Mouse (Mus musculus): ENCODE results near the gene Cpeb2. TPM values are rescaled to one million over a fixed set of nuclear protein-coding genes. Genes with fewer than 3 reads are reported as not detected.

The Cpeb2 gene
- total and polyA plus RNA-seq, 2 experiments from 2014 or later = 5.8 to 10.7 TPM

DNA sequence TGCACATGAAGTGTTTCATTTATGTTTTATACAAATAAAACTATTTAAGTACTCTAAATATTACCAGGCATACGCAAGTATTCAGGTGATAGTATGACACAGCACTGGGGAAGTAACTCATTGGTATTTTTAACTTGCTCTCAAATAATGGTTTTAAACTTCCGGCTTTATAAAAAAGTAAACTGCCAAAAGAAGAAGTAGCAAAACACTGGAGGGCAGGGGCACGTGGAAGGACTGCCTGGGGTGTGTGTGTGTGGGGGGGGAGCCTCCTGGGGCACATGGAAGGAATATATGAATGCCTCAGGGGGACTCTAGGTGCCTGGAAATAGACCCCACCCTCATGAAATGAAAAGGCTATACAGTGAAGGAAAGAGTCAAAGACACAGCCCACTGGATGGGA is 46.8 kb downstream of the Cpeb2 start:
- WGBS = 85% methylated on average over 3 of the region's 3 CpGs
- ATAC-seq (ENCODE audit: insufficient read depth, low read depth) (no peak), DNase-seq (ENCODE audit: low spot score) (no peak)
- Histone ChIP-seq H3K27me3 (ENCODE audit: control insufficient read depth, insufficient read depth, low read length) (no peaks in the 10 kb centered on the region), H3K4me1 (ENCODE audit: control insufficient read depth, insufficient read depth) (no peaks in the 10 kb centered on the region), H3K9me3 (replicated peaks; ENCODE audit: control insufficient read depth, low read length) (no peaks in the 10 kb centered on the region), H3K4me3 (ENCODE audit: low read depth, low read length) (no peak overlapping the region), H3K27ac (ENCODE audit: low read depth) (no peak overlapping the region), H3K4me2 (ENCODE audit: low read depth, low read length) (no peak overlapping the region), H3K36me3 (replicated peaks; ENCODE audit: control insufficient read depth, insufficient read depth, low read length) (peaks cover 29% of the 10 kb centered on the region), H3K9ac (replicated peaks; ENCODE audit: low read depth, low read length) (no peak overlapping the region)
- TF ChIP-seq CTCF (IDR thresholded peaks at IDR 0.05; ENCODE audit: low read depth) (no peak), EP300 (IDR thresholded peaks at IDR 0.05; ENCODE audit: low read depth) (no peak)

DNA sequence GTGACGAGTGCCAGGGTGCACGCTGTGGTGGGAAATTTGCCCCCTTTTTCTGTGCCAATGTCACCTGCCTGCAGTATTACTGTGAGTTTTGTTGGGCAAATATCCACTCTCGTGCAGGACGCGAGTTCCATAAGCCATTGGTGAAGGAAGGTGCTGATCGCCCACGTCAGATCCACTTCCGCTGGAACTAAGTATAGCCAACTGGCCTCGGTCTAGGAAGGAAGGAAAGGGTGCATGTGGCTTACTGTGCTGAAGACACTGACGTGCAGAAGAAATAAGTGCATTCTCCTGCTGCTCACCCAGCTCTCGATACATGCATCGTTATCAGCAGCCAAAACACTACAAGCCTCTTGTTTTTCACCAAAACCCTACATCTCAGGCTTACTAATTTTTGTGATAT is 52.8 kb downstream of the Cpeb2 start:
- no peak overlapping the region for H3K4me3 ChIP-seq (ENCODE audit: low read depth, low read length)
- no peak for TF ChIP-seq CTCF (IDR thresholded peaks at IDR 0.05; ENCODE audit: low read depth)
- no peak for TF ChIP-seq EP300 (IDR thresholded peaks at IDR 0.05; ENCODE audit: low read depth)
- DNase-seq (ENCODE audit: low spot score) (no peak), ATAC-seq (ENCODE audit: insufficient read depth, low read depth) (no peak)
- no peak overlapping the region for H3K4me2 ChIP-seq (ENCODE audit: low read depth, low read length)
- H3K27me3 ChIP-seq (ENCODE audit: control insufficient read depth, insufficient read depth, low read length) = no peaks in the 10 kb centered on the region
- no peaks in the 10 kb centered on the region for H3K4me1 ChIP-seq (ENCODE audit: control insufficient read depth, insufficient read depth)
- H3K36me3 ChIP-seq (replicated peaks; ENCODE audit: control insufficient read depth, insufficient read depth, low read length) = peaks cover 52% of the 10 kb centered on the region
- no peaks in the 10 kb centered on the region for H3K9me3 ChIP-seq (replicated peaks; ENCODE audit: control insufficient read depth, low read length)
- no peak overlapping the region for H3K9ac ChIP-seq (replicated peaks; ENCODE audit: low read depth, low read length)
- no peak overlapping the region for H3K27ac ChIP-seq (ENCODE audit: low read depth)
- WGBS = 67% methylated on average over 12 of the region's 12 CpGs

DNA sequence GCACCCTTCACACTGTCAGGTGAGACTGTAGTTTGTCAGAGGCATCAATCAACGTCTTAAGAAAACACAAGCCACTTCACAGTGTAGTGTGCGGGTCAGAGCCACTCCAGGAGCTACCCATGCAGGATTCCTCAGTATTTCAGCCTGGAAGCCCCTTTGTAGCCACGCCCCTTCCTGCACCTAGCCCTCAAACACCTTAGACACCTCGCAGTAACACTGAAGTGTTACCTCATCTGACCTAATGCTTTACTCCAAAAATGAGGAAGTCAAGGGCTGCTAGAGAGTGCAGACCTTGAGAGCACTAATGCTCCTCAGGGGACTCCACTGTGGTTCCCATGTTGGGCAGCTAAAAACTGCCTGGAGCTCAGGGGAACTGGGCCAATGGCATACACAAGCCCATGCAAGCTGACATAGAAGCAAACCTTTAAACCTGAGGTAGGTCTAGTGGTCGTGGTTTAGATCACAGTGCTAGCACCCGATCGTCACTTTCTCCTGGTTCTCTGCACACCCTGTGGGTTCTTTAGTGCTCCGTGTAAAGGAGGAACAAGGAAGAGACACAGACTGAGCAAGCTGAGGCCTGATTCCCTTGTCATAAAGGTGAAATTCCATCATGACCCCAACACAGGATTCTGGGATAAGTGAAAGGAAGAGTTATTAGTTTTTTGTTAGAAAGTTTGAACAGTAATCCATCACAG is 56.9 kb downstream of the Cpeb2 start:
- H3K27ac ChIP-seq (ENCODE audit: low read depth) = no peak overlapping the region
- peaks cover 32% of the 10 kb centered on the region for H3K36me3 ChIP-seq (replicated peaks; ENCODE audit: control insufficient read depth, insufficient read depth, low read length)
- ATAC-seq (ENCODE audit: insufficient read depth, low read depth) = no peak
- no peaks in the 10 kb centered on the region for H3K9me3 ChIP-seq (replicated peaks; ENCODE audit: control insufficient read depth, low read length)
- no peaks in the 10 kb centered on the region for H3K27me3 ChIP-seq (ENCODE audit: control insufficient read depth, insufficient read depth, low read length)
- no peak for TF ChIP-seq CTCF (IDR thresholded peaks at IDR 0.05; ENCODE audit: low read depth)
- no peak for TF ChIP-seq EP300 (IDR thresholded peaks at IDR 0.05; ENCODE audit: low read depth)
- WGBS = 87% methylated on average over 8 of the region's 8 CpGs
- H3K4me2 ChIP-seq (ENCODE audit: low read depth, low read length) = no peak overlapping the region
- no peak overlapping the region for H3K9ac ChIP-seq (replicated peaks; ENCODE audit: low read depth, low read length)
- no peak for DNase-seq (ENCODE audit: low spot score)
- H3K4me3 ChIP-seq (ENCODE audit: low read depth, low read length) = no peak overlapping the region
- no peaks in the 10 kb centered on the region for H3K4me1 ChIP-seq (ENCODE audit: control insufficient read depth, insufficient read depth)

DNA sequence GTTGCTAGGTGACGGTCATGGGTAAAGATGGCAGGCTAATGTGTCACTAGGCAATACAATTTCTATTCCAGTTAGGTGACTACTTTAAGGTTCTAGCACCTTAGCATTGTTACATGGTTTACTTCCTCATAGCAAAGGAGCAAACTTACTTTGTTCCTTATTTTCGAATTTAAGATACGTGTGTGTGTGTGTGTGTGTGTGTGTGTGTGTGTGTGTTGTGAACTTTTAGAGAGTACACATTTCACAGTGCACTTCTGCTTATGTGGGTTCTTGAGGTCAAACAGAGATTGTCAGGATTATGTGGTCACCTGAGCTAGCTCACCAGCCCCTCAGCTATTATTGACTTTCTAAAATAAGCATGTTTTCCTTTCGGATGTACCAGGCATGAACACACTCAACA is 60.2 kb downstream of the Cpeb2 start:
- TF ChIP-seq EP300 (IDR thresholded peaks at IDR 0.05; ENCODE audit: low read depth) = no peak
- TF ChIP-seq CTCF (IDR thresholded peaks at IDR 0.05; ENCODE audit: low read depth) = no peak
- Histone ChIP-seq H3K27ac (ENCODE audit: low read depth) (no peak overlapping the region), H3K4me3 (ENCODE audit: low read depth, low read length) (no peak overlapping the region), H3K9ac (replicated peaks; ENCODE audit: low read depth, low read length) (no peak overlapping the region), H3K4me1 (ENCODE audit: control insufficient read depth, insufficient read depth) (peaks cover 15% of the 10 kb centered on the region; the same call in 1 of the 2 replicates), H3K9me3 (replicated peaks; ENCODE audit: control insufficient read depth, low read length) (no peaks in the 10 kb centered on the region), H3K4me2 (ENCODE audit: low read depth, low read length) (no peak overlapping the region), H3K27me3 (ENCODE audit: control insufficient read depth, insufficient read depth, low read length) (no peaks in the 10 kb centered on the region), H3K36me3 (replicated peaks; ENCODE audit: control insufficient read depth, insufficient read depth, low read length) (peaks cover 13% of the 10 kb centered on the region)
- WGBS = 79% methylated on average over 4 of the region's 4 CpGs
- DNase-seq (ENCODE audit: low spot score) (no peak), ATAC-seq (ENCODE audit: insufficient read depth, low read depth) (no peak)

DNA sequence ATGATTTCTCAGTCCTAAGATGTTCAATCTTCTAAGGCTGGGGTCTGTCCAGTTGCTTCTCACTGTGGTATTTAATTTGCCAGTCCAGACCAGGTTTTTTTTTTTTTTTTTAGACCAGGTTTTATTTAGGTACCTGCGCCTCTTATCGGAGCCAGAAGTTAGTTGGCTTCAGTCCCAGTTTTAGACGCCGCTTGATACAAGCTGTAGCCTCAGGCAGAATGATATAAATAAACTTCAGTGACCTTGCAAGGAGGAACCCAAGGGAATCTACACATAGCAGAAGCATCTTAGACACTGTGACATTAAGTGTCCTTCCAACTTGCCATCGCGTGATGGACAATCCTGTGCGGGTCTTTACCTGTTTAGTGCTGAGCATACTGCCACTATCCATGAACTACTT is 64.5 kb downstream of the Cpeb2 start:
- peak; percentile 80 for DNase-seq (ENCODE audit: low spot score)
- no peak overlapping the region for H3K9ac ChIP-seq (replicated peaks; ENCODE audit: low read depth, low read length)

More for the DNA sequence above, 64.5 kb downstream of the Cpeb2 start:
- TF ChIP-seq EP300 (IDR thresholded peaks at IDR 0.05; ENCODE audit: low read depth) = no peak
- no peak for TF ChIP-seq CTCF (IDR thresholded peaks at IDR 0.05; ENCODE audit: low read depth)
- Histone ChIP-seq H3K4me1 (ENCODE audit: control insufficient read depth, insufficient read depth) (peaks cover 22% of the 10 kb centered on the region; the same call in 1 of the 2 replicates), H3K9me3 (replicated peaks; ENCODE audit: control insufficient read depth, low read length) (0 out of 2 replicates have a peak, but pooled peaks cover 4% of the 10 kb centered on the region), H3K4me2 (ENCODE audit: low read depth, low read length) (peak overlapping the region; percentile 23; the same call in 1 of the 2 replicates), H3K27me3 (ENCODE audit: control insufficient read depth, insufficient read depth, low read length) (no peaks in the 10 kb centered on the region), H3K4me3 (ENCODE audit: low read depth, low read length) (no peak overlapping the region), H3K27ac (ENCODE audit: low read depth) (peak overlapping the region; percentile 50), H3K36me3 (replicated peaks; ENCODE audit: control insufficient read depth, insufficient read depth, low read length) (0 out of 2 replicates have a peak, but pooled peaks cover 3% of the 10 kb centered on the region)
- peak; percentile 78 for ATAC-seq (ENCODE audit: insufficient read depth, low read depth)
- 21% methylated on average over 7 of the region's 7 CpGs for WGBS

Measured in heart, postnatal 0 days (tissue).